Mouse (Mus musculus) lung, embryonic 16.5 days (tissue): ENCODE measurements around the gene Cep41. TPM values are rescaled to one million over a fixed set of nuclear protein-coding genes. Genes with fewer than 3 reads are reported as not detected.

Experiments
- ATAC-seq: fragments of 200-750 bp; cut with Nextera tagmentation; 2 replicates; pipeline ENCODE4 v1.8.0; 2017; ENCODE audit warnings: low read depth, mild to moderate bottlenecking, moderate library complexity
- H3K27ac ChIP-seq: fragments of 300-500 bp; sonication (generic); 2 replicates; pipeline ENCODE4 v1.5.1; 2014; ENCODE audit warnings: mild to moderate bottlenecking, control low read depth, low read length
- H3K27me3 ChIP-seq: fragments of 300-500 bp; sonication (generic); 2 replicates; pipeline ENCODE4 v1.6.1; 2014; ENCODE audit warnings: low read depth, low read length, mixed read lengths; ENCODE audit not compliant: control insufficient read depth, insufficient read depth
- H3K36me3 ChIP-seq: fragments of 300-500 bp; sonication (generic); 2 replicates; pipeline ENCODE4 v1.6.1; 2014; ENCODE audit warnings: low read length; ENCODE audit not compliant: control insufficient read depth, insufficient read depth
- H3K4me1 ChIP-seq: fragments of 300-500 bp; sonication (generic); replicated peaks from 2 replicates; pipeline ENCODE4 v1.6.1; 2014; ENCODE audit warnings: low read length, mixed read lengths; ENCODE audit not compliant: control insufficient read depth, insufficient read depth
- H3K4me2 ChIP-seq: fragments of 300-500 bp; sonication (generic); 2 replicates; pipeline ENCODE4 v1.6.1; 2014; ENCODE audit warnings: low read depth, low read length, control low read depth
- H3K4me3 ChIP-seq: fragments of 300-500 bp; sonication (generic); 2 replicates; pipeline ENCODE4 v1.5.1; 2014; ENCODE audit warnings: mild to moderate bottlenecking, low read length, control low read depth
- H3K9ac ChIP-seq: fragments of 300-500 bp; sonication (generic); 2 replicates; pipeline ENCODE4 v1.6.1; 2014; ENCODE audit warnings: low read length, control low read depth
- H3K9me3 ChIP-seq: fragments of 300-500 bp; sonication (generic); 2 replicates; pipeline ENCODE4 v1.6.1; 2016; ENCODE audit warnings: low read length; ENCODE audit not compliant: control insufficient read depth
- WGBS: fragments of 180-500 bp; shearing (Covaris S2); extraction: QIAGEN DNeasy Blood & Tissue Kit; methylation state at CpG from one replicate; pipeline ENCODE4 v1.1.7; 2014; 5-methylcytosine and 5-hydroxymethylcytosine counted together
- polyA plus RNA-seq: library from polyadenylated mRNA; unstranded; fragments of >200 nt; fragmentation: Nextera tagmentation; extraction: Ambion mirVana; gene quantifications from 2 replicates; pipeline ENCODE4 v1.2.1, GENCODE M21; 2015

Cep41 gene
- polyA plus RNA-seq, 1 experiment from 2014 or later = 16.0 TPM

DNA sequence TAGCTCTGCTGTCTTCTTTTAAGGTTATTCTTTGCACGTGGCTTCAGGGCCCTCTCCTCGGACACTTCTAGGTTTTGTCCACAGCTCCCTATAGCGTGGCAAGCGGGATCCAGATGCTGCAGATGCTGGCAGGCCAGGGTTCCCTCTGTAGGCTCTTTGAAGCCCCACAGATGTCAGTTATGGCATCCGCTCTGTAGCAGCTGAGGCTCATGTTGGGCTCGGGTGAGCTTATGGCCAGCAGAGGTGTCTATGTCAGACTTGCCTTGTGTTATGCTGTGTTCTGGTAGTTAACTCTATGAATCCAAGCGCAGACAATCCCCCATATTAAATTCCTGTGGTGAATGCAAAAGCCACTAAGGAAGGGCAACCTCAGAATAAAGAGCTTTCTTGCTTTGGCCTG lies 13.1 kb downstream of the Cep41 start:
- Histone ChIP-seq H3K4me3 (no peak overlapping the region), H3K4me2 (no peak overlapping the region), H3K9ac (no peak overlapping the region), H3K9me3 (no peaks in the 10 kb centered on the region), H3K36me3 (no peaks in the 10 kb centered on the region), H3K27me3 (no peaks in the 10 kb centered on the region), H3K4me1 (peaks cover 30% of the 10 kb centered on the region), H3K27ac (no peak overlapping the region)
- no peak for ATAC-seq
- WGBS = 53% methylated on average over 7 of the region's 7 CpGs

DNA sequence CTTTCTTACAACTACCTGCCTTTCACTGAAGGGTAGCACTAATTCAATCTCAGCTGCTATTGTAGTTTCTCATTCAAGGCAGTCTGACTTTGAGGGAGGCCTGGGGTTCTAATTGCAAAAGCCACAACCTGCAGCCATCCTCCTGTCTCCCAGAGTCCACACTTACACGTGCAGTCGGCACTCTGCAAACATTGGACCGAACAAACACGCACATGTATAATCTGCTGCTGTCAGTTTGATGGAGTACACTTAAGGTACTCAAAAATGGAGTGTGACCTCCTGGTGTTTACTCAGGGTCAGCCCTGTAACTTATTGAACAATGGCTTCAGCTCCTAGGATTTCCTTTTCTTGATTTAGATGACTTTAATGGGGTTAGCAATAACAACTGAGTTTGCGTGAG lies 14.0 kb downstream of the Cep41 start:
- Histone ChIP-seq H3K4me1 (peaks cover 39% of the 10 kb centered on the region), H3K36me3 (no peaks in the 10 kb centered on the region), H3K27ac (peak overlapping the region; percentile 67; the same call in 1 of the 2 replicates), H3K9me3 (no peaks in the 10 kb centered on the region), H3K4me2 (no peak overlapping the region), H3K4me3 (no peak overlapping the region), H3K27me3 (no peaks in the 10 kb centered on the region), H3K9ac (peak overlapping the region; percentile 34)
- WGBS = 27% methylated on average over 5 of the region's 5 CpGs
- ATAC-seq = peak; percentile 56

DNA sequence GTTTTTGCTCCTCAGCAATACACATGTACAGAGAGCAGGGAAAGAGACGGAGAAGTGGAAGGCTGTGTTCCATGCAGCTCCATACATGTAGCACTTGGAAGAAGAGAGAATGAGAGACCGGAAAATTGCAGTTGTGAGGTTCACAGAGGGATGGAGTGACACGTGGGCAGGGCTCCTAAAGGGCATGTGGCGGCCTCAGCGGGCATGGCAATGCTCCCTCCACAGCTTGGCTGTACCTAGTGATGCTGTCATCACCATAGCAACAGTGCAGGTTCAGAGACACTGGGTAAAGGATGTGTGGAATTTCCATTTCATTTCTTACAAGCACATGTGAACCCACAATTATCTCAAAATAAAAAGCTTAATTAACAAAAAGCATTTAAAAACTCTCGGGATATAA lies 15.1 kb downstream of the Cep41 start:
- no peak for ATAC-seq
- Histone ChIP-seq H3K36me3 (no peaks in the 10 kb centered on the region), H3K27me3 (no peaks in the 10 kb centered on the region), H3K4me2 (no peak overlapping the region), H3K4me1 (peaks cover 49% of the 10 kb centered on the region), H3K9me3 (no peaks in the 10 kb centered on the region), H3K27ac (no peak overlapping the region), H3K4me3 (no peak overlapping the region), H3K9ac (0 out of 2 replicates have a peak overlapping the region, but pooled peaks have one; percentile 9)
- 77% methylated on average over 6 of the region's 6 CpGs for WGBS

DNA sequence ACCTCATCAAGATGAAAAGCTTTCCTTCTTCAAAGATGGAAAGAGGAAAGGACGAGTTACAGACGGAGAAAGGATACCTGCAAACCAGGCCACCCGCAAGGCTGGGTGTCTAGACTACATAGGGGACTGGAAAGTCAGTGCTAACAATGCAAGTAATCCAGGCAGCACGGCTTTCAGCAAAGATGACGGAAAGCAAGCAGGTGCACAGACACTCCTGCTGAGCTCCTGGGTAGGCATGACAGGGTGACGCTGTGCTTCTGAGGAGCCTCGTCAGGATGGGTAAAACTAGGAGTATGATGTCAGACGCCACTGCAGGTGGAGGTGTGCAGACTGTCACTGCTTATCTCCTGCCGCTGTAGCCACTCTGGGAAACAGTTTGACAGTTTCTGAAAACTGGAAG lies 16.0 kb downstream of the Cep41 start:
- H3K4me3 ChIP-seq = no peak overlapping the region
- H3K9me3 ChIP-seq = no peaks in the 10 kb centered on the region
- H3K27me3 ChIP-seq = no peaks in the 10 kb centered on the region
- peaks cover 50% of the 10 kb centered on the region for H3K4me1 ChIP-seq
- no peak for ATAC-seq
- 76% methylated on average over 9 of the region's 9 CpGs for WGBS
- no peak overlapping the region for H3K9ac ChIP-seq
- no peak overlapping the region for H3K4me2 ChIP-seq
- no peak overlapping the region for H3K27ac ChIP-seq
- no peaks in the 10 kb centered on the region for H3K36me3 ChIP-seq

DNA sequence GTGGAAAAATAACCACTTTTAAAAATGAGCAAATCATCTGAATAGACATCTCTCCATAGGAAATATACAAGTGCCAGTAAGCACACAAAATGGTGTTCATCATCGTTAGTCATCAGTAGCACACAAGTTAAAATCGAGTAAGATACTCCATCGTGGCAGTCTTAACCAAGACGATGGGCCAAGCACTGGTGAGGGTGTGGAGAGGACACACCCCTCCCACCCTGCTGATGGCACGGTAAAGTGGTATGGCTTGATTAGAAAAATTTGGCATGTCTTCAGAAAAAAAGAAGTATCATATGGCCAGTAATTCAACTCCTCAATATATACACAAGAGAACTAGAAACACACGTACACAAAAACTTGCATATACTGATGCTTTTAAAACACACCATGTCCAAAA lies 17.0 kb downstream of the Cep41 start:
- H3K27me3 ChIP-seq = no peaks in the 10 kb centered on the region
- H3K9ac ChIP-seq = no peak overlapping the region
- H3K27ac ChIP-seq = no peak overlapping the region
- no peak for ATAC-seq
- peaks cover 48% of the 10 kb centered on the region for H3K4me1 ChIP-seq
- H3K4me2 ChIP-seq = no peak overlapping the region
- 74% methylated on average over 6 of the region's 6 CpGs for WGBS
- H3K4me3 ChIP-seq = no peak overlapping the region
- no peaks in the 10 kb centered on the region for H3K36me3 ChIP-seq
- no peaks in the 10 kb centered on the region for H3K9me3 ChIP-seq

DNA sequence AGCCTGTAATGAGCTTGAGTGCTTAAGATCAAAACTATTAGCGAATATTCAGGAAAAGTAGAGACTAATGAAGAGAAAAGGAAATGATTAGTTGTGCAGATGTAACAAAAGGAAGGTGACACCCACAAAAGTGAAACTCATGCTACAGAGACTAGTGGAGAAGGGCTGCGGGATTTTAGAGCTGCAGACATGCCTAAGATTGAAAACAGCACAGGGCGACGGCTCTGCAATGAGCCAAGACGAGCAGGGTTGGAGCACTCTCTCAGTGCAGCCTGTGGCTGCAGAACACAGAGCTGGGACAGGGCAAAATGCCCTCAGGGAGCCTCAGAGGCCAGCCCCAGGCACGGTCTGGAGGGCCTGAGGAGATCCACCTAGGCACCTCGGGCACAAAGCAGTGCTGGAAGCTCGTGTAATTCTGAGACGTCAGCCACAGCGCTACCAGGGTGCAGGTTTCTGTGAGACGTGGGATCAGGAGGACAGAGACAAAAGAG lies 18.2 kb downstream of the Cep41 start:
- Histone ChIP-seq H3K27ac (peak overlapping the region; percentile 96), H3K27me3 (no peaks in the 10 kb centered on the region), H3K4me3 (peak overlapping the region; percentile 21; the same call in 1 of the 2 replicates), H3K9ac (peak overlapping the region; percentile 69), H3K36me3 (no peaks in the 10 kb centered on the region), H3K4me2 (peak overlapping the region; percentile 50), H3K9me3 (no peaks in the 10 kb centered on the region), H3K4me1 (peaks cover 45% of the 10 kb centered on the region)
- 13% methylated on average over 11 of the region's 11 CpGs for WGBS
- ATAC-seq = peak; percentile 58

DNA sequence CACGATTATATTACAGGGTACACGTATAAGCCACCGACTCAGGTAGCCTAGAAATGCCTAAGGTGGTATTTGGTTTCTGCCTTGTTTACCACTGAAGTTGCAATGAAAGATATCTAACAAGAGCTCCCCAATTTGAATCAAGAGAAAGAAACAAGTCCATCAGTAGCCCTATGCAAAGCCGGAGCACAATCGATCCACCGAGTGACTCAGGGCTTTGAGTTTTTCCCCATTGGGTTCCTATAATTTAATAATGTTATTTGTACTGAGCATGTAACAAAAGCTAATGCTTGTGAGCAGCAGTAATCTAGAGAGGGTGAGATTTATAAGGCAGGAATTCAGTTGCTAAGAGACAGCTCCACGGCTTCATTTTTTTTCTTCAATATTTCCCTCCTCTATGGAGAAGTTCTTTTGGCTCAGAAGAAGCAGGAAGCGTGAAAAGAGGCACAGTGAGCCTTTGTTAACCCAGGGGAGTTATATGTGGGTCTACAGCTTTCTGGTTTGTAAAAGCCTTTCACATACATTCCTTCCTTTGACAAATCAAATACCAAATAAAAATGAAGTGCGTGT lies 18.8 kb downstream of the Cep41 start:
- WGBS = 22% methylated on average over 9 of the region's 9 CpGs
- H3K4me3 ChIP-seq = peak overlapping the region; percentile 3; the same call in 1 of the 2 replicates
- H3K9ac ChIP-seq = peak overlapping the region; percentile 69
- H3K27ac ChIP-seq = peak overlapping the region; percentile 96
- no peaks in the 10 kb centered on the region for H3K36me3 ChIP-seq
- H3K9me3 ChIP-seq = no peaks in the 10 kb centered on the region
- H3K4me2 ChIP-seq = peak overlapping the region; percentile 50
- H3K4me1 ChIP-seq = peaks cover 45% of the 10 kb centered on the region
- ATAC-seq = peak; percentile 79
- no peaks in the 10 kb centered on the region for H3K27me3 ChIP-seq

DNA sequence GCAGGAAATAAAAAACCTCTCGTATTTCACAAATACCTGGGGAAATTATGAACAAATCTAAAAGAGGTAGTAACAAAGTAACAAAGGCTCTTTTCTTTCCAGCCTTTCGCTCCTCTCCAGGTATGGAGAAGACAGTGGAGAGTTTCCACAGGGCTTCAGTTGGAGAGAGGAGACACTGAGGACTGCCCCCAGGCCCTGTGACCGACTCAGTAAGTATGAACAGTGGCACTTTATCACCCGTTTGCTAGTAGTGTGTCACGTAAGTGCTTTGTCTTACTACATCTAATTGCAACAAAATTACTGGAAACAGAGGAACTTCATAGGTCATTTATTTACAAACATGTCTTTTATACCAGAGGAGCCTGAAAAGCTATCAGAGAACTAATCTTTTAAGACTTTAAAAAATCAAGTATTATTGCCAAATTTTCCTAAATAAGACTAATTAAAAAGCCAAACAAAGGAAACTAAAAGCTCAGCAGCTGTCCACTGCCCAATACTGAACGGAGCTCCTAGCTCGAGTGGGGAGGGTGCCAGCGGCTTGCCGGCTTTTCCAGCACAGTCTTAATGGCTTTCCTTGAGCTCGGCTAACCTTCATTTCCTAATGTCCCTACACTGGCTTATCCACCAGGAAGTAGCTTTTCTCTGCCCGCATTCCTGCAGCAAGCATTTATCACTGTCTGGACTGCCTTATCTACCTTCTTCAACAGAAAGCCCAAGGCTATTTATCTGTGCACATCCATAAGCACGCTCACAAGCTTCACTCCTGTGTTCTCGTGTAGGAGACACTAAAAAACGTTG lies 19.6 kb downstream of the Cep41 start:
- ATAC-seq = peak; percentile 81
- 15% methylated on average over 14 of the region's 14 CpGs for WGBS
- peaks cover 42% of the 10 kb centered on the region for H3K4me1 ChIP-seq

DNA sequence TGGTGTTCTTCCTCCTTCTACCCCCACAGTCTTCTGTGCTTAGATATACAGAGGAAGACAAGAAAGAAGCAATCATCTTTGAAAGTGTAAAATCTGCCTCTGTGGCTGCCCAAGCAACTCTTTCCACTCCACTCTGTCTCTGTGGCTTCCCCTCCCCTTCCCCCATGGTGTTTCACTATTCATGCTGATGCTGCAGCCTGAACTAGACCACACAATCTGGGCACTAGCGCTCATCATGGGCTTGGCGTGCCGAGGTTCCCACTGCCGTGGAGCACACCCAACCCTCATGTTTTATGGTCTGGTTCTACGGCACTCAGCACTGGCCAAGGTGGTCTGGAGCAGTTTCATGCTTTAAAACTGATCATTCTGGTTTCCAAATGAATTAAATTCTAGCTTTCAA lies 21.9 kb downstream of the Cep41 start:
- Histone ChIP-seq H3K9ac (no peak overlapping the region), H3K4me1 (peaks cover 42% of the 10 kb centered on the region), H3K9me3 (no peaks in the 10 kb centered on the region), H3K4me2 (no peak overlapping the region), H3K27me3 (no peaks in the 10 kb centered on the region), H3K4me3 (no peak overlapping the region), H3K36me3 (no peaks in the 10 kb centered on the region), H3K27ac (peak overlapping the region; percentile 16; the same call in 1 of the 2 replicates)
- no peak for ATAC-seq
- 71% methylated on average over 5 of the region's 5 CpGs for WGBS

More for the DNA sequence above, 19.6 kb downstream of the Cep41 start:
- H3K4me3 ChIP-seq = peak overlapping the region; percentile 15; the same call in 1 of the 2 replicates
- no peaks in the 10 kb centered on the region for H3K9me3 ChIP-seq
- H3K27me3 ChIP-seq = no peaks in the 10 kb centered on the region
- no peaks in the 10 kb centered on the region for H3K36me3 ChIP-seq
- peak overlapping the region; percentile 50 for H3K4me2 ChIP-seq
- peak overlapping the region; percentile 96 for H3K27ac ChIP-seq
- H3K9ac ChIP-seq = peak overlapping the region; percentile 53
